Mouse (Mus musculus): ENCODE data around the gene Srgap3.

- TF ChIP-seq CTCF (IDR thresholded peaks at IDR 0.05; ENCODE audit: low read depth) (peak; percentile 65), EP300 (IDR thresholded peaks at IDR 0.05; ENCODE audit: low read depth) (no peak)
Observed at GRCm38 (mm10) chr6:112717168-112717567, 229.9 kb downstream of the Srgap3 start.

All from liver, postnatal 0 days (tissue).